ENCODE assay signal across 24 mouse cellular contexts in the genomic region with DNA sequence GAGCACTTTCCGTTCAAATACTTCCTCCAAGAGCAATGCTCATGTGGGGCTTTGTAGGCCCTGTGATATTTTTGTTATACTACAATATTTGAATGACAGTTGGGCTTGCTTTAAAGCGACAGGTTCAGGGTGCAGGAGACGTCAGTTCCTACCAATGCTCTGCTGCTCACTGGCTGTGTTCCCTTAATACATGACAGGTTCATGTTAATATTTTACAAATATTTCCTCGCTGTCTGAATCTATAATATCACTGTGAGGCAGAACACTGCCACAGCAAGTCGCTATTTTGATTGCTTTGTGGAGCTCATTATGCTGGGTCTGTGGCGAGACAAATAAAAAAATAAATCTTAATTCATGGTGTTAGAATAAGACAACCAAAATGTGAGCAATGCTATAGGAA. TPM values are rescaled to one million over a fixed set of nuclear protein-coding genes. Genes with fewer than 3 reads are reported as not detected.
"Had no signal": no experiment of that assay in that cellular context is flagged by ENCODE, and none has a peak within 500 bp of the region (broad histone marks: within the 10 kb centered on the region; RNA-seq: fewer than 3 reads in every experiment).

No protein-coding gene starts in this region.

- DNase-seq: layer of hippocampus, postnatal 36 days; lung, adult 18-20 months; lung, postnatal 10 days; lung, postnatal 36 days; thymus, adult 18-20 months; thymus, postnatal 36 days had no signal

- H3K4me2 ChIP-seq: lung, embryonic 15.5 days; midbrain, embryonic 13.5 days had no signal

- H3K9me3 ChIP-seq: lung, embryonic 15.5 days; megakaryocyte, embryonic 14.5 days; midbrain, embryonic 10.5 days; midbrain, embryonic 13.5 days had no signal

- H3K27ac ChIP-seq: hindbrain, postnatal 0 days; left cerebral cortex, adult 2 months; liver, embryonic 14.5 days; lung, embryonic 15.5 days; midbrain, embryonic 10.5 days; midbrain, embryonic 13.5 days had no signal

- H3K36me3 ChIP-seq: lung, embryonic 15.5 days; midbrain, embryonic 10.5 days; midbrain, embryonic 13.5 days had no signal

- H3K4me1 ChIP-seq: lung, embryonic 15.5 days; megakaryocyte, embryonic 14.5 days; midbrain, embryonic 10.5 days; midbrain, embryonic 13.5 days had no signal

- H3K9ac ChIP-seq: liver, embryonic 14.5 days; lung, embryonic 15.5 days; midbrain, embryonic 13.5 days had no signal

- ATAC-seq: hindbrain, postnatal 0 days; inflammation-experienced regulatory T-cells, adult 6 months; intestine, embryonic 16.5 days; midbrain, embryonic 13.5 days; midbrain, embryonic 16.5 days had no signal

- H3K4me3 ChIP-seq: left cerebral cortex, adult 2 months; lung, embryonic 15.5 days; megakaryocyte, embryonic 14.5 days; midbrain, embryonic 10.5 days; midbrain, embryonic 13.5 days had no signal

- H3K27me3 ChIP-seq: lung, embryonic 15.5 days; midbrain, embryonic 13.5 days had no signal

RNA-seq across cellular contexts. Expression of gene Pou2af1, which starts 2.3 kb away (rescaled TPM):
- total RNA-seq: layer of hippocampus, adult 8-10 months; layer of hippocampus, postnatal 36 days; left cerebral cortex, postnatal 10 days; left cerebral cortex, postnatal 36 days had no signal
- polyA plus RNA-seq: limb, embryonic 11.5 days; midbrain, embryonic 10.5 days; midbrain, embryonic 13.5 days; neural tube, embryonic 11.5 days; neural tube, embryonic 14.5 days had no signal

RNA-seq across cellular contexts. Expression of gene Gm32742, which starts 45.9 kb away (rescaled TPM):
- total RNA-seq: hindbrain, postnatal 0 days; layer of hippocampus, postnatal 10 days; layer of hippocampus, postnatal 36 days; left cerebral cortex, adult 2 months; left cerebral cortex, postnatal 10 days had no signal
- polyA plus RNA-seq: inflammation-experienced regulatory T-cells, adult 6 months; liver, adult 2 months; midbrain, embryonic 10.5 days; midbrain, embryonic 13.5 days; neural tube, embryonic 11.5 days; neural tube, embryonic 14.5 days had no signal
